Mouse (Mus musculus) forebrain, embryonic 14.5 days (tissue): Measurements from ENCODE around the gene Car5a. TPM values are rescaled to one million over a fixed set of nuclear protein-coding genes. Genes with fewer than 3 reads are reported as not detected.

ENCODE experiments used
- ATAC-seq: fragments of 200-750 bp; cut with Nextera tagmentation; 2 replicates; pipeline ENCODE4 v1.8.0; 2017; ENCODE audit warnings: mild to moderate bottlenecking, moderate library complexity
- DNase-seq: peaks from one replicate; pipeline ENCODE4 v3.0.0-alpha.2; 2015; ENCODE audit warnings: low spot score
- H3K27ac ChIP-seq: fragments of 300-500 bp; sonication (generic); 2 replicates; pipeline ENCODE4 v1.5.1; 2014; ENCODE audit warnings: low read depth, mild to moderate bottlenecking, control low read depth, low read length, moderate library complexity
- H3K27me3 ChIP-seq: fragments of 300-500 bp; sonication (generic); replicated peaks from 2 replicates; pipeline ENCODE4 v1.6.1; 2014; ENCODE audit warnings: low read length, control low read depth, mixed read lengths; ENCODE audit not compliant: control insufficient read depth, insufficient read depth
- H3K36me3 ChIP-seq: fragments of 300-500 bp; sonication (generic); 2 replicates; pipeline ENCODE4 v1.6.1; 2014; ENCODE audit warnings: low read length, control low read depth; ENCODE audit not compliant: control insufficient read depth, insufficient read depth
- H3K4me1 ChIP-seq: fragments of 300-500 bp; sonication (generic); 2 replicates; pipeline ENCODE4 v1.6.1; 2014; ENCODE audit warnings: antibody characterized with exemption, low read length, control low read depth; ENCODE audit not compliant: control insufficient read depth, insufficient read depth
- H3K4me2 ChIP-seq: fragments of 300-500 bp; sonication (generic); 2 replicates; pipeline ENCODE4 v1.6.1; 2014; ENCODE audit warnings: mild to moderate bottlenecking, control low read depth, low read length
- H3K4me3 ChIP-seq: fragments of 300-500 bp; sonication (generic); 2 replicates; pipeline ENCODE4 v1.5.1; 2014; ENCODE audit warnings: low read depth, low read length, control low read depth
- H3K9ac ChIP-seq: fragments of 300-500 bp; sonication (generic); 2 replicates; pipeline ENCODE4 v1.6.1; 2014; ENCODE audit warnings: mild to moderate bottlenecking, low read length, control low read depth, moderate library complexity
- H3K9me3 ChIP-seq: fragments of 300-500 bp; sonication (generic); replicated peaks from 2 replicates; pipeline ENCODE4 v1.6.1; 2016; ENCODE audit warnings: low read length, control low read depth, mixed read lengths; ENCODE audit not compliant: control insufficient read depth
- WGBS: fragments of 180-500 bp; shearing (Covaris S2); extraction: QIAGEN DNeasy Blood & Tissue Kit; methylation state at CpG from one replicate; pipeline ENCODE4 v1.1.7; 2014; 5-methylcytosine and 5-hydroxymethylcytosine counted together
- polyA plus RNA-seq: library from polyadenylated mRNA; unstranded; fragments of >200 nt; fragmentation: Nextera tagmentation; extraction: Ambion mirVana; gene quantifications from 2 replicates; pipeline ENCODE4 v1.2.1, GENCODE M21; 2014

Car5a gene
- polyA plus RNA-seq, 1 experiment from 2014 or later: 0.28 TPM

- Histone ChIP-seq H3K36me3 (no peaks in the 10 kb centered on the region), H3K27ac (no peak overlapping the region), H3K4me2 (no peak overlapping the region), H3K27me3 (no peaks in the 10 kb centered on the region), H3K9me3 (no peaks in the 10 kb centered on the region), H3K9ac (no peak overlapping the region), H3K4me3 (no peak overlapping the region), H3K4me1 (peaks cover 19% of the 10 kb centered on the region)
- DNase-seq: no peak
- WGBS: 88% methylated on average over 8 of the region's 8 CpGs
- ATAC-seq: no peak
Observed at GRCm38 (mm10) chr8:121964716-121965512, 20.2 kb upstream of the Car5a start.

GRCm38 (mm10) chr8:121962892-121963291 is 18.2 kb upstream of the Car5a start:
- Histone ChIP-seq H3K27ac (no peak overlapping the region), H3K4me2 (no peak overlapping the region), H3K4me3 (no peak overlapping the region), H3K27me3 (no peaks in the 10 kb centered on the region), H3K4me1 (peaks cover 15% of the 10 kb centered on the region), H3K9ac (no peak overlapping the region), H3K36me3 (no peaks in the 10 kb centered on the region), H3K9me3 (no peaks in the 10 kb centered on the region)
- DNase-seq (no peak), ATAC-seq (no peak)
- WGBS: 71% methylated on average over 3 of the region's 3 CpGs

- Histone ChIP-seq H3K27ac (no peak overlapping the region), H3K4me2 (no peak overlapping the region), H3K4me1 (no peaks in the 10 kb centered on the region), H3K4me3 (no peak overlapping the region), H3K9me3 (no peaks in the 10 kb centered on the region), H3K36me3 (peaks cover 25% of the 10 kb centered on the region), H3K27me3 (no peaks in the 10 kb centered on the region), H3K9ac (no peak overlapping the region)
- ATAC-seq (no peak), DNase-seq (no peak)
- WGBS: 90% methylated on average over 1 of the region's 1 CpGs
Observed at GRCm38 (mm10) chr8:121958395-121958794, 13.7 kb upstream of the Car5a start.

DNA sequence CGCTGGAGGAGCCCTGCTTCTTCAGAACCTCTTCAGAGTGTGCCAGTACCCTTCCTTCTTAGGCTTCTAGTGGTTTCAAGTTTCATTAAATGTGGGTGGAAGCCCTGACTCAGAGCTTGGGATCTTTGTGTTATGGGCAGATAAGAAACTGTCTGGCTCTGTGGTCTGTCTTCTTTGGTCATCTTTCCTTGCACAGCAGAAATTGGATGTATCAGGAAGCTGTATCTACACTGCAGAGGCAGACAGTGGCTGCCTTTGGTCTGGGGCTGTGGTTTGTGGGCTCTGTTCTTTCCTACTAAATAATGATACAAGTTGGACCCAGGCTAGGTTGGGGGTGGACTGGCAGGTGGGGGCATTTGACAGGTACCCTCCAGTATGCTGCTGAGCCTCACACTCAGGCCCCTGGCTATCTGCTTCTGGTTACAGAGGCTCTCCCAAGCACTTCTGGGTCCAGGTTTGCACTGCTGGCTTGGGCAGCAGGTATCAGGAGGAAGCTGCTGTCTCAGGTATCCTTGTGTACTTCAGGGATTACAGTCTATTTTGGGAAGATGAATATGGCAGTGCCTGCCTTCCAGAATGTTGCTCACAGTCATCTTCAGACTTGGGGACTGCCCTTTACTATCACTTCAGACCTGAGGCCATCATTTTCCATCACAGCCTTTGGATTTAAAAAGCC is 11.3 kb upstream of the Car5a start:
- H3K27me3 ChIP-seq: no peaks in the 10 kb centered on the region
- no peak for DNase-seq
- H3K9ac ChIP-seq: no peak overlapping the region
- H3K4me1 ChIP-seq: peaks cover 15% of the 10 kb centered on the region
- no peak overlapping the region for H3K4me3 ChIP-seq
- 74% methylated on average over 1 of the region's 1 CpGs for WGBS
- no peak overlapping the region for H3K27ac ChIP-seq
- H3K9me3 ChIP-seq: no peaks in the 10 kb centered on the region
- H3K36me3 ChIP-seq: peaks cover 25% of the 10 kb centered on the region
- no peak for ATAC-seq
- no peak overlapping the region for H3K4me2 ChIP-seq

GRCm38 (mm10) chr8:121954981-121955555 is 10.4 kb upstream of the Car5a start:
- no peak overlapping the region for H3K4me3 ChIP-seq
- ATAC-seq: no peak
- H3K27ac ChIP-seq: no peak overlapping the region
- no peaks in the 10 kb centered on the region for H3K9me3 ChIP-seq
- peaks cover 25% of the 10 kb centered on the region for H3K36me3 ChIP-seq
- no peak overlapping the region for H3K4me2 ChIP-seq
- DNase-seq: no peak
- H3K9ac ChIP-seq: no peak overlapping the region
- WGBS: 90% methylated on average over 10 of the region's 10 CpGs
- peaks cover 15% of the 10 kb centered on the region for H3K4me1 ChIP-seq
- no peaks in the 10 kb centered on the region for H3K27me3 ChIP-seq

- Histone ChIP-seq H3K4me3 (no peak overlapping the region), H3K4me2 (no peak overlapping the region), H3K9ac (no peak overlapping the region), H3K9me3 (no peaks in the 10 kb centered on the region), H3K4me1 (peaks cover 19% of the 10 kb centered on the region), H3K27me3 (no peaks in the 10 kb centered on the region), H3K36me3 (peaks cover 25% of the 10 kb centered on the region), H3K27ac (no peak overlapping the region)
- 74% methylated on average over 3 of the region's 3 CpGs for WGBS
- ATAC-seq: no peak
- no peak for DNase-seq
Observed at GRCm38 (mm10) chr8:121953821-121954545, 9.3 kb upstream of the Car5a start.

DNA sequence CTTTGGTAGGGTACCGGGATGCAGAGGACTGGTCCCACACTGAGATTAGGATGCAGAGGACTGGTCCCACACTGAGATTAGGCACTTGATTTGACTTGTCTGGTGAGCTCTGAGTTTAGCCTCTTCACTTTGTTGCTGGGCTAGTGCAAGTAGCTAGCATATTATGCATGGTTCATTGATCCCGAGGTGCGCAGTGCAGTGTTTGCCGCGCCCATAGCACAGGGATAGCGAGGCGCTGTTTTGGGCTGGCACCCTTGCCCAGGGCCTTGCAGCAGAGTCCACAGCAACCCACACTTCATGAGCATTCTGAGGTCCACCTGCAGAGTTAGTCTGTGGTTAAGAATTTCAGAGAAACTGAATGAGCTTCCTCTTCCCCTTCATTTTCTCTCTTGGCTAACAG is 8.1 kb upstream of the Car5a start:
- DNase-seq: no peak
- 81% methylated on average over 7 of the region's 7 CpGs for WGBS
- ATAC-seq: no peak

GRCm38 (mm10) chr8:121952122-121952521 is 7.4 kb upstream of the Car5a start:
- 0 out of 2 replicates have a peak overlapping the region, but pooled peaks have one; percentile 21 for H3K27ac ChIP-seq
- H3K4me1 ChIP-seq: peaks cover 30% of the 10 kb centered on the region
- H3K9ac ChIP-seq: peak overlapping the region; percentile 47
- DNase-seq (no peak), ATAC-seq (no peak)
- no peaks in the 10 kb centered on the region for H3K27me3 ChIP-seq
- H3K4me2 ChIP-seq: peak overlapping the region; percentile 80
- H3K4me3 ChIP-seq: peak overlapping the region; percentile 93; the same call in 1 of the 2 replicates
- H3K9me3 ChIP-seq: no peaks in the 10 kb centered on the region
- H3K36me3 ChIP-seq: peaks cover 25% of the 10 kb centered on the region

More for the DNA sequence above, 8.1 kb upstream of the Car5a start:
- no peaks in the 10 kb centered on the region for H3K27me3 ChIP-seq
- peaks cover 25% of the 10 kb centered on the region for H3K36me3 ChIP-seq
- H3K4me1 ChIP-seq: peaks cover 25% of the 10 kb centered on the region
- H3K9me3 ChIP-seq: no peaks in the 10 kb centered on the region
- no peak overlapping the region for H3K27ac ChIP-seq
- H3K9ac ChIP-seq: no peak overlapping the region; the same call in 1 of the 2 replicates
- H3K4me2 ChIP-seq: peak overlapping the region; percentile 80
- H3K4me3 ChIP-seq: no peak overlapping the region
